Mouse (Mus musculus): ENCODE results near the gene Unc80. TPM values are rescaled to one million over a fixed set of nuclear protein-coding genes. Genes with fewer than 3 reads are reported as not detected.

Unc80 gene
- polyA plus RNA-seq, 1 experiment: not detected

DNA sequence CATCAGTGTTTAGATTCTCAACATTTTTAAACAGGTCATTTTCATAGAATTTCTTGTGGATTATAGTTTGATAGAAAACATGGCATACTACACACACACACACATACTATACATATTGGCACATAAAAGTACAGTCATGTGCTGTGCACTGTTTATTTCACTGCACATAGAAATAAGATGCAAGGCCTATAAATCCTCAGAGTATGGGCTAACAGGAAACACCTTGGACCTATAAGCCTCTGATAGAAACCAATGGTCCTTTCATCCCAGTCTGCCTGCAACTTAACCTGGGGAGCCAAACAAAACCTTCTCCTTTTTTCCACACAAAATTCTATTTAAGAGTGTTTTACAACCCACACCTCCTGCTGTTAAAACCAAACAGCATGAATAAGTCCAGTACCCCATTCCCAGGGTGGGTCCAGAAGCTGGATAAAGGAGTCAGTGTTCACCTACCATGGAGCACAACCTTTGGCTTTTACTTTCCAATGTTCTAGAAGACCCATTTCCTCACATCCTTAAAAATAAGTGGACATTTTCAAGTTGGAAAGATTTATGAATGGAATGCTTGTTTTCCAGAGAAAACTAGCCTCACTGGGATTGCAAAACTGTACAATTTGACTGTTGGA, 129.1 kb downstream of the Unc80 start:
- TF ChIP-seq POLR2A (IDR thresholded peaks at IDR 0.05; ENCODE audit: low read depth, low read length) (no peak), CTCF (IDR thresholded peaks at IDR 0.05; ENCODE audit: extremely low read depth, insufficient read depth, insufficient read length, insufficient replicate concordance) (no peak)
- Histone ChIP-seq H3K36me3 (ENCODE audit: control insufficient read depth, insufficient read depth, low read length) (no peaks in the 10 kb centered on the region), H3K27ac (ENCODE audit: insufficient read depth, low read length) (no peak overlapping the region), H3K4me3 (ENCODE audit: extremely low read depth, insufficient read depth, insufficient read length) (no peak overlapping the region), H3K27me3 (ENCODE audit: control insufficient read depth, insufficient read depth, low read length) (no peaks in the 10 kb centered on the region), H3K4me1 (ENCODE audit: control insufficient read depth, insufficient read depth, insufficient read length) (no peaks in the 10 kb centered on the region)
- no peak for DNase-seq (ENCODE audit: low read depth in 1 of 2, low spot score in 2 of 2)

DNA sequence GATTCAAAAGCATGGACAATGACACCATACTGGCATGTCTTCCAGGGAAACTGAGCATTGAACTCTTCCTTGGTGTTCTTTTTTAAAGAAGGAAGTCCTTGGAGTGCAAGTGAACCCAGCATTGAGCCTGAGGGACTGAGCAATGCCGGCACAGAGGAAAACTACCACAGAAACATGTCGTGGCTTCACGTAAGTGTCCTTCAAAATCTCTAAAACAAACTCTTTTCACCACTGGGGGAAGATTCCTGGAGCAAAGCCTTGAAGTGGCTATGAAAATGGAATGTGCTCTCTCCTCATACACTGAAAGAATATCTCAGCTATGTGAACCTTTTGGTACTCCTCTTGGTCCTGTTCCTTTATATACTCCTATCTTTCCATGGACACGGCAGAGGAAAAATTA, 140.1 kb downstream of the Unc80 start:
- Histone ChIP-seq H3K4me3 (ENCODE audit: extremely low read depth, insufficient read depth, insufficient read length) (no peak overlapping the region), H3K36me3 (ENCODE audit: control insufficient read depth, insufficient read depth, low read length) (no peaks in the 10 kb centered on the region), H3K4me1 (ENCODE audit: control insufficient read depth, insufficient read depth, insufficient read length) (no peaks in the 10 kb centered on the region), H3K27me3 (ENCODE audit: control insufficient read depth, insufficient read depth, low read length) (no peaks in the 10 kb centered on the region), H3K27ac (ENCODE audit: insufficient read depth, low read length) (no peak overlapping the region)
- TF ChIP-seq POLR2A (IDR thresholded peaks at IDR 0.05; ENCODE audit: low read depth, low read length) (no peak), CTCF (IDR thresholded peaks at IDR 0.05; ENCODE audit: extremely low read depth, insufficient read depth, insufficient read length, insufficient replicate concordance) (no peak)
- DNase-seq (ENCODE audit: low read depth in 1 of 2, low spot score in 2 of 2): no peak
- 85% methylated on average over 4 of the region's 4 CpGs for WGBS

DNA sequence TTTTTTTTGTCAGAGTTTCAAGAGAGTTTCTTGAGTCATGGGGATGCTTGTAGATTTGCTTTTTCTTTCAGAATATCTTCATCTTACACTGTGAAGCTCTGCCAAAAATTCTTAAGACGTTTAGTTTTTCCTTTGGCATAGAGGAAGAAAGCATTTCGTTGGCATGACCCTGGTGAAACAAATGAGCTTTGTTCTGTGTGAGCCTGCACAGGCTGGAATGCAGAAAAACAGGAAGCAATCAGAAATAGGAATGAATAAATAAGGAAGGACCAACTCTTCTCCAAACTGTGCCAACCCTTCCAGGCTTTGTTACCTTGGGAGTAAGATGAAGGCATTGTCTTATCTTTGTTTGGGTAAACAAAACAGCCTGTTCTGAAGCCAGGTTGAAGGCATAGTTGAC, 149.0 kb downstream of the Unc80 start:
- Histone ChIP-seq H3K4me1 (ENCODE audit: control insufficient read depth, insufficient read depth, insufficient read length) (no peaks in the 10 kb centered on the region), H3K4me3 (ENCODE audit: extremely low read depth, insufficient read depth, insufficient read length) (no peak overlapping the region), H3K27me3 (ENCODE audit: control insufficient read depth, insufficient read depth, low read length) (no peaks in the 10 kb centered on the region), H3K27ac (ENCODE audit: insufficient read depth, low read length) (no peak overlapping the region), H3K36me3 (ENCODE audit: control insufficient read depth, insufficient read depth, low read length) (no peaks in the 10 kb centered on the region)
- WGBS: 9% methylated on average over 2 of the region's 2 CpGs
- DNase-seq (ENCODE audit: low read depth in 1 of 2, low spot score in 2 of 2): no peak
- TF ChIP-seq POLR2A (IDR thresholded peaks at IDR 0.05; ENCODE audit: low read depth, low read length) (no peak), CTCF (IDR thresholded peaks at IDR 0.05; ENCODE audit: extremely low read depth, insufficient read depth, insufficient read length, insufficient replicate concordance) (no peak)

DNA sequence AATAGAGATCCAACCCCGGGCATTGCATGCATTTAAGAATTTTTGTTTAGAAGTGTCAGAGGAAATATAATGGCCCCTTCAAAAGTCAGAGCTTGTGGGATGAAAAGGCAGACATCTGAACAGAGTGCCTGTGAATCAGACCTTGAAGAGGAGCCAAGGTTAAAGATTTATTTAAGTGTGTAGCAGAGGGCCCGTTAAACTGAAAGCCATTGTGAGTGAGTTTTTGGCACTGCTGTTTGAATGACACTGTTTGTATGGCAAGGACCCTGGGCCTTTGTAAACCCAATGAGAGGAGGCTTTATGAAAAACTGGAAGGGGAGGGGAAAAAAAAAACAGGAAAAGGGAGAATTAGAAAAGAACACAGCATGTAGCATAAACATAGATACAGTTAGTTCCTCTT, 170.0 kb downstream of the Unc80 start:
- Histone ChIP-seq H3K36me3 (ENCODE audit: control insufficient read depth, insufficient read depth, low read length) (no peaks in the 10 kb centered on the region), H3K27ac (ENCODE audit: insufficient read depth, low read length) (no peak overlapping the region), H3K4me1 (ENCODE audit: control insufficient read depth, insufficient read depth, insufficient read length) (no peaks in the 10 kb centered on the region), H3K27me3 (ENCODE audit: control insufficient read depth, insufficient read depth, low read length) (no peaks in the 10 kb centered on the region), H3K4me3 (ENCODE audit: extremely low read depth, insufficient read depth, insufficient read length) (no peak overlapping the region)
- DNase-seq (ENCODE audit: low read depth in 1 of 2, low spot score in 2 of 2): no peak
- 72% methylated on average over 2 of the region's 2 CpGs for WGBS
- TF ChIP-seq POLR2A (IDR thresholded peaks at IDR 0.05; ENCODE audit: low read depth, low read length) (no peak), CTCF (IDR thresholded peaks at IDR 0.05; ENCODE audit: extremely low read depth, insufficient read depth, insufficient read length, insufficient replicate concordance) (no peak)

DNA sequence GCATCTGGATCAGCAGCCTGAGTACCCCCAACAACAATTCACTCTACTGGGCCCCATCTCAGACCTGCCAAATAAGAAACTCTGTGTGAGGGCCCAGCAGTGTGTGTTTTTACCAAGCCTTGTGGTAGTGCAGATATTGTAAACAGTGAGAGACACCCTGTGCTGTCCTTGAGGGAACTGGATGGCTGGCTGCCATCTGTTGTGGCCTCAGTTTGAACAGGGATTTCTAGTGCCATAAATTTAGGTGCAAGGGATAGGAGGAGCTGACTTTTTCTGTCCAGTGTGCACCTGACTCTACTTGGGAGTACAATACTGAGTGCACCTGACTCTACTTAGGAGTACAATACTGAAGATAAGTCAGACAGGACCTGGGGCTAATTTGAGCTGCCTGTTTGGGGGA, 178.7 kb downstream of the Unc80 start:
- TF ChIP-seq CTCF (IDR thresholded peaks at IDR 0.05; ENCODE audit: extremely low read depth, insufficient read depth, insufficient read length, insufficient replicate concordance) (no peak), POLR2A (IDR thresholded peaks at IDR 0.05; ENCODE audit: low read depth, low read length) (no peak)
- H3K4me3 ChIP-seq (ENCODE audit: extremely low read depth, insufficient read depth, insufficient read length): no peak overlapping the region
- no peaks in the 10 kb centered on the region for H3K36me3 ChIP-seq (ENCODE audit: control insufficient read depth, insufficient read depth, low read length)
- no peaks in the 10 kb centered on the region for H3K4me1 ChIP-seq (ENCODE audit: control insufficient read depth, insufficient read depth, insufficient read length)
- H3K27me3 ChIP-seq (ENCODE audit: control insufficient read depth, insufficient read depth, low read length): no peaks in the 10 kb centered on the region
- no peak for DNase-seq (ENCODE audit: low read depth in 1 of 2, low spot score in 2 of 2)
- H3K27ac ChIP-seq (ENCODE audit: insufficient read depth, low read length): no peak overlapping the region

DNA sequence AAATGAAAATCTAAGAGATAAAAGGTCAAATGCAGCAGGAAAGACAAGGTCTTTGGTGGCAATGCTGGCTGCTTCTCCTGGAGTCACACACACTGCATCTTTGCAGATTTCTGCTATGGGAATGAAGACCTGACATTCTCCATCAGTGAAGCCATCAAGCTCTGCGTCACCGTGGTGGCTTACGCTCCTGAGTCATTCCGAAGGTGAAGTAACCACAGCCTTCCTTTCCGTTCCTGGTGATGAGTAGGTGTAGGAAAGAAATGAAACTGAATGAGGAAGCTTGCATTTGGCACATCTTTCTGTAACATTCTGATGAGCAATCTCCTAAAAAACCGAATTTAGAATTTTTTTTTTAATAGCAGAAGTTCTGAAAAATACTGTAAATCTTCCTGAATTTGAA, 181.4 kb downstream of the Unc80 start:
- no peak overlapping the region for H3K4me3 ChIP-seq (ENCODE audit: extremely low read depth, insufficient read depth, insufficient read length)
- H3K4me1 ChIP-seq (ENCODE audit: control insufficient read depth, insufficient read depth, insufficient read length): no peaks in the 10 kb centered on the region
- TF ChIP-seq CTCF (IDR thresholded peaks at IDR 0.05; ENCODE audit: extremely low read depth, insufficient read depth, insufficient read length, insufficient replicate concordance) (no peak), POLR2A (IDR thresholded peaks at IDR 0.05; ENCODE audit: low read depth, low read length) (no peak)
- WGBS: 40% methylated on average over 6 of the region's 6 CpGs
- H3K36me3 ChIP-seq (ENCODE audit: control insufficient read depth, insufficient read depth, low read length): no peaks in the 10 kb centered on the region
- no peak overlapping the region for H3K27ac ChIP-seq (ENCODE audit: insufficient read depth, low read length)
- H3K27me3 ChIP-seq (ENCODE audit: control insufficient read depth, insufficient read depth, low read length): no peaks in the 10 kb centered on the region
- no peak for DNase-seq (ENCODE audit: low read depth in 1 of 2, low spot score in 2 of 2)

DNA sequence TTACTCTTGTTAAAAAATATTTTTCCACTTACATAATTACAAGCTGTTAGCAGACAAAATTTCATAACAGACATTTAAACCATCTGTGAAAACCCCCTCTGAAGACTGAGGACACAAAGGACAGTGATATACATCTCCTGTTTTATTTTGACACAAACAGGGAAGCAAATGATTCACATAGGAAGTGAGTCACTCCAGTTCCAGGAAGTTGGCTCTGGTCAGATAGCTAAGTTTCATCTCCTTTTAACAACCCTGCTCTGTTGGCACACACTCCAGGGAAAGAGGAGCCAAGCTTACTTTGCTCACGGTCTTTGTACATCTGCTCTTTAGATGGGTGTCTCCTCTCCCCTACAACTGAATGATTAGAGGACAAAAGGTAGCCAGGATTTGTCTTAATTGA, 181.8 kb downstream of the Unc80 start:
- H3K27me3 ChIP-seq (ENCODE audit: control insufficient read depth, insufficient read depth, low read length): no peaks in the 10 kb centered on the region
- no peaks in the 10 kb centered on the region for H3K36me3 ChIP-seq (ENCODE audit: control insufficient read depth, insufficient read depth, low read length)
- no peak overlapping the region for H3K27ac ChIP-seq (ENCODE audit: insufficient read depth, low read length)
- no peak overlapping the region for H3K4me3 ChIP-seq (ENCODE audit: extremely low read depth, insufficient read depth, insufficient read length)
- TF ChIP-seq CTCF (IDR thresholded peaks at IDR 0.05; ENCODE audit: extremely low read depth, insufficient read depth, insufficient read length, insufficient replicate concordance) (no peak), POLR2A (IDR thresholded peaks at IDR 0.05; ENCODE audit: low read depth, low read length) (no peak)
- WGBS: 67% methylated on average over 1 of the region's 1 CpGs
- DNase-seq (ENCODE audit: low read depth in 1 of 2, low spot score in 2 of 2): no peak
- H3K4me1 ChIP-seq (ENCODE audit: control insufficient read depth, insufficient read depth, insufficient read length): no peaks in the 10 kb centered on the region
